Mouse (Mus musculus) stomach, adult 2 months (tissue): Measurements from ENCODE around the gene Tmem176b. TPM values are rescaled to one million over a fixed set of nuclear protein-coding genes. Genes with fewer than 3 reads are reported as not detected.

Source experiments
- polyA plus RNA-seq: library from polyadenylated mRNA; depleted of rRNA; stranded (reverse); fragments of >200 nt; gene quantifications from 2 replicates; pipeline ENCODE4 v1.2.3, GENCODE M21; 2012; rRNA removed

Gene Tmem176b
- 108 and 110 TPM in 2 replicates for polyA plus RNA-seq

DNA sequence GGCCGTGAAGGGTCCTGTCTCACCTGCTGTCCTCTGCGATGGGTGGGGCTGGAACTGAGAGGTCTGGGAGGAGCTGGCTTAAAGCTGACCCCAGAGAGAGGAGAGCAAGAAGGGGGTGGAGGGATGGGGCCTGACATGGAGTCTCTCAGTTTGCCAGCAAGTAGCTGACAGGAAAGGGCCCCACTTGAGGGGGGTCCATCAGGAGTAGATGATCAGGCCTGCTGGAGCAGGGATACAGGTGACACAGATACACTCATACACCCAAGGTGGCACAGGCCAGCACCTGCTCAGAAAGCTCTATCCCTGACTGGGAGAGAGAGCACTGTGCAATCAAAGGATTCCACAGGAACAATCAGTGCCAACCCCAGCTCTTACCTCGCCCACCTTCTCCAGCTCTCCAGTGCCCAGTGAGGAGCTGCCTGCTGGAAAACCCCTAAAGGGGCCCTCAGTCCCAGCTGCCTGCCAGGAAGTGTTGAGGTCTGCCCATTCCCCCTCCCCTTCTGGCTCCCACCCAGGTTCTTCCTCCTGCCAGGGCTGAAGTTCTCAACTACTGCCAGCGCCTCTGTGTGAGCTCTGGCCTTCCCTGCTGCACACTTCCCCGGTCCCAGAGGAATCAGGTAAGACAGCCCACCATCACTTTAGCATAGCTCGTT, at the start of gene Tmem176b:
Tmem176b (minus strand) TSS at position 524 of the 653 bp plus-strand sequence.

GRCm38 (mm10) chr6:48872596-48872995, 31.3 kb upstream of the Tmem176b start, which contains the start of gene Aoc1:
Aoc1 (plus strand) TSS chr6:48872896.

DNA sequence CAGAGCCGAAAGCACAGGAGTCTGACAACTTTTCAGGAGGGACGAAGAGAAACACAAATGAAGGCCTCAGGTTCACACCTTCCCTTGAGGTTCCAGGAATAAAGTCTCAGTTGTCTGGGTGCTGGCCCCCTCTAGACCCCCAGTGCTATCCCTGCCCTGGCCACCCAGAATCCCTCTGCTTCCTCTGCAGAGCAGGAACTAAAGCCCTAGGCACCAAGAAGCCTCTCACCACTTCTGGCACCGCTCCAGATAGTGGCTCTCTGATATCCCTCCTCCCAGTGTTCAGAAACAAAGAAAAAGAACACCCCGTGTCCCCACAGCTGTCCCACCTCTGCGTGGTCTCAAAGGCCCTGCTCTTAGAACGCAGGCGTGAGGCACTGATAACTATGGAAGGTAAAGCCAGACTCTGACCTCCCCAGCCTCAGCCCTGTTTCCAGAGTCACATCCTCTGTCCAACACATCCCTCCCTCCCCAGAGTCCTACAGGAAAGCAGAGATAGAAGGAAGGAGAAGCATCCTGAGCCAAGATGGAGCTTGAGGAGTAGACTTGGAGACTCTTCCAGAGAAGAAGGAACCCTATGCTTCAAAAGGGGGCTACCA, 826 bp downstream of the Tmem176b start, which contains the start of gene Tmem176a:
Tmem176a (plus strand) TSS at position 549 of the 599 bp plus-strand sequence.

Other genes with a start within 250 kb of the Tmem176b start
- gene Repin1, start 247.6 kb downstream of the Tmem176b start, polyA plus RNA-seq: 13.2 and 15.6 TPM in 2 replicates
- not detected in 2 replicates for gene Gm44965, start 247.6 kb downstream of the Tmem176b start, polyA plus RNA-seq
- 2.3 and 3.2 TPM in 2 replicates for gene Zfp775, start 239.4 kb downstream of the Tmem176b start, polyA plus RNA-seq
- gene AI854703, start 214.7 kb downstream of the Tmem176b start, polyA plus RNA-seq: 0.71 and 0.78 TPM in 2 replicates
- gene Gimap8, start 194.3 kb downstream of the Tmem176b start, polyA plus RNA-seq: 0.26 and 0.52 TPM in 2 replicates
- 0.23 TPM in 1 of 2 replicates, not detected in the other for gene Gimap9, start 165.4 kb downstream of the Tmem176b start, polyA plus RNA-seq
- 0.98 and 1.2 TPM in 2 replicates for gene Gimap4, start 156.9 kb downstream of the Tmem176b start, polyA plus RNA-seq
- 0.57 and 1.1 TPM in 2 replicates for gene Gimap6, start 133.3 kb downstream of the Tmem176b start, polyA plus RNA-seq
- not detected in 2 replicates for gene Gm28053, start 122.9 kb downstream of the Tmem176b start, polyA plus RNA-seq
- 0.05 TPM in 1 of 2 replicates, not detected in the other for gene Gimap7, start 122.9 kb downstream of the Tmem176b start, polyA plus RNA-seq
- gene Gimap1, start 102.4 kb downstream of the Tmem176b start, polyA plus RNA-seq: 1.3 and 3.6 TPM in 2 replicates
- gene Gimap5, start 95.3 kb downstream of the Tmem176b start, polyA plus RNA-seq: 0.89 and 1.6 TPM in 2 replicates
- gene Gimap3, start 70.6 kb downstream of the Tmem176b start, polyA plus RNA-seq: 0.25 and 0.55 TPM in 2 replicates
- gene Tmem176a, start 577 bp downstream of the Tmem176b start, polyA plus RNA-seq: 59.3 and 80.5 TPM in 2 replicates
- gene Aoc1, start 31.4 kb upstream of the Tmem176b start, polyA plus RNA-seq: 0.11 and 0.17 TPM in 2 replicates
- gene 1600015I10Rik, start 88.4 kb upstream of the Tmem176b start, polyA plus RNA-seq: not detected in 2 replicates
- not detected in 2 replicates for gene Doxl2, start 133.5 kb upstream of the Tmem176b start, polyA plus RNA-seq
- gene Svs1, start 145.4 kb upstream of the Tmem176b start, polyA plus RNA-seq: not detected in 2 replicates
- 6.2 and 15.1 TPM in 2 replicates for gene Gpnmb, start 195.1 kb upstream of the Tmem176b start, polyA plus RNA-seq
- gene Malsu1, start 232.3 kb upstream of the Tmem176b start, polyA plus RNA-seq: 9.5 and 13.3 TPM in 2 replicates